ENCODE assay signal across 26 mouse cellular contexts in the genomic region with DNA sequence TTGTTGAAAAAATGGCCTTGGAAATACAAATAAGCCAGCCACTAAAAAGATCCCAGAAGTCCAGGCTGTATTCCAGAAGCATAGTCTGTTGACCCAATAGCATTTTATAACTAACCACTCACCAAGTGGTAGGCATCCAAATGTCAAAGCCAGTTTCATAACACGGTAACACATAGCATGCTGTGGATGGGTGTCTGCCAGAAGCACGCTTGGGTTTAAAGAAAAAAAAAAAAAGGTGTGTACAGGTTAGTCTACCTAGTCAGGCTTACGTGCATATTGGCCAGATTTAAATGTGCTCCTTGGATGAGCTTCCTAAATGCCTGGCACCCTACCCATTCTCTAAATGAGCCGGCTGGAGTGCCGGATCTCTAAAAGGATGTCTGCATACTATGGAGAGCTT.
DNase-seq lines count a peak whose midpoint lies in the region; TF ChIP-seq lines count a peak whose summit lies in the region.
"Had no signal": no experiment of that assay in that cellular context is flagged by ENCODE, and none has a peak within 500 bp of the region (broad histone marks: within the 10 kb centered on the region; RNA-seq: fewer than 3 reads in every experiment).

No protein-coding gene starts in this region.

- intact Hi-C loops in gastrocnemius, adult 2 months (cut with DNase I): no loop called here
- intact Hi-C loops in left cerebral cortex, postnatal 4 days (cut with DNase I): no loop called here

- peak; percentile 17 for DNase-seq in gastrocnemius, adult 2 months
- DNase-seq in gastrocnemius, adult 8-10 months (ENCODE audit: low spot score in 2 of 2): no peak
- peak; percentile 7 for DNase-seq in brain, embryonic 14.5 days (ENCODE audit: low read depth)
- peak; percentile 78 to 82 for DNase-seq in cerebellum, adult 18-20 months
- DNase-seq in cerebellum, postnatal 14 days: peak; percentile 77 to 85
- no peak for DNase-seq in lung, postnatal 10 days
- DNase-seq in left cerebral cortex, postnatal 4 days: no peak
- no peak for DNase-seq in lung, postnatal 14 days
- DNase-seq: adrenal gland, adult 8-10 months; heart, postnatal 4 days; kidney, adult 18-20 months; layer of hippocampus, adult 9-11 months; liver; liver, postnatal 0 days; right cerebral cortex, postnatal 4 days; thymus, postnatal 14 days had no signal

- H3K4me3 ChIP-seq in gastrocnemius, adult 2 months: no peak overlapping the region
- H3K4me3 ChIP-seq: embryonic facial prominence, embryonic 10.5 days; forebrain, embryonic 10.5 days; heart, embryonic 15.5 days; limb, embryonic 10.5 days; megakaryocyte, embryonic 14.5 days; midbrain, embryonic 13.5 days; myocyte; neural tube, embryonic 13.5 days had no signal

- H3K27ac ChIP-seq in gastrocnemius, adult 2 months: no peak overlapping the region
- H3K27ac ChIP-seq: embryonic facial prominence, embryonic 10.5 days; forebrain, embryonic 10.5 days; heart, embryonic 15.5 days; hindbrain, embryonic 14.5 days; kidney, postnatal 0 days; limb, embryonic 10.5 days; midbrain, embryonic 13.5 days; neural tube, embryonic 13.5 days had no signal

- no peak for TF ChIP-seq CTCF in gastrocnemius, adult 2 months (IDR thresholded peaks at IDR 0.05)
- no peak for TF ChIP-seq CTCF in brain, embryonic 14.5 days (IDR thresholded peaks at IDR 0.05; ENCODE audit: borderline replicate concordance, extremely low read depth, insufficient read depth, insufficient read length)

- no peak for TF ChIP-seq POLR2A in brain, embryonic 14.5 days (IDR thresholded peaks at IDR 0.05; ENCODE audit: borderline replicate concordance, extremely low read depth, insufficient read depth, insufficient read length, poor library complexity, severe bottlenecking)

Comparison
In these comparisons a context has a peak if more than half of its experiments do, and no peak if none do; other contexts are left out.
1. DNase-seq: peak in gastrocnemius, adult 2 months (single experiment), brain, embryonic 14.5 days (single experiment), cerebellum, adult 18-20 months (2 of 2) and cerebellum, postnatal 14 days (2 of 2); none in gastrocnemius, adult 8-10 months (0 of 2), lung, postnatal 10 days (single experiment), left cerebral cortex, postnatal 4 days (single experiment) and lung, postnatal 14 days (single experiment).